ENCODE assay signal across 14 mouse cellular contexts in genomic region chr2:28881275-28881674, GRCm38 (mm10). TPM values are rescaled to one million over a fixed set of nuclear protein-coding genes. Genes with fewer than 3 reads are reported as not detected.
DNase-seq lines count a peak whose midpoint lies in the region.
"Had no signal": no experiment of that assay in that cellular context is flagged by ENCODE, and none has a peak within 500 bp of the region (broad histone marks: within the 10 kb centered on the region; RNA-seq: fewer than 3 reads in every experiment).

No protein-coding gene starts in this region.

- intact Hi-C loops in heart, postnatal 14 days (cut with DNase I): no loop called here

- peak; percentile 17 for DNase-seq in adrenal gland, postnatal 14 days
- DNase-seq in adrenal gland, adult 2 months: no peak
- peak; percentile 10 to 17 for DNase-seq in heart, postnatal 14 days
- DNase-seq in heart, adult 8-10 months (ENCODE audit: low spot score): no peak
- DNase-seq in lung, postnatal 10 days: peak; percentile 25
- no peak for DNase-seq in lung, postnatal 25 days (ENCODE audit: low spot score)
- DNase-seq in cerebellum, adult 9-11 months: peak; percentile 20
- no peak for DNase-seq in embryo, embryonic 11 days
- DNase-seq: layer of hippocampus, postnatal 36 days; thymus, postnatal 4 days had no signal

RNA-seq across cellular contexts. Expression of gene Barhl1, which starts 35.2 kb away (rescaled TPM):
- 0.26 TPM in 1 of 2 replicates, not detected in the other for total RNA-seq in adrenal gland, postnatal 14 days (2021)
- total RNA-seq in adrenal gland, adult 2 months (2021): not detected
- 0.16 and 0.28 TPM in 2 replicates for polyA plus RNA-seq in adrenal gland, adult 2 months (2012; rRNA removed)
- total RNA-seq in heart, postnatal 14 days (2021): not detected
- total RNA-seq in heart, adult 8-10 months (2022): not detected
- total RNA-seq: gastrocnemius, postnatal 4 days; layer of hippocampus, postnatal 36 days had no signal
- polyA plus RNA-seq: heart, embryonic 14.5 days; limb, embryonic 11.5 days; liver, embryonic 14.5 days had no signal

RNA-seq across cellular contexts. Expression of gene Ddx31, which starts 41.1 kb away (rescaled TPM):
- total RNA-seq in adrenal gland, postnatal 14 days (2021): 7.7 and 9.5 TPM in 2 replicates
- total RNA-seq in adrenal gland, adult 2 months (2021): 10 to 100 TPM; 10.1 to 10.6 TPM
- 3.5 and 6.3 TPM in 2 replicates for polyA plus RNA-seq in adrenal gland, adult 2 months (2012; rRNA removed)
- total RNA-seq in heart, postnatal 14 days (2021): 1 to 10 TPM; 3.4 to 3.8 TPM
- total RNA-seq in heart, adult 8-10 months (2022): 1 to 10 TPM; 3.3 to 4.9 (median 3.8) TPM

RNA-seq across cellular contexts. Expression of gene Gtf3c4, which starts 41.1 kb away (rescaled TPM):
- total RNA-seq in adrenal gland, postnatal 14 days (2021): 28.4 and 30.6 TPM in 2 replicates
- 10 to 100 TPM; 27.5 to 29.6 TPM for total RNA-seq in adrenal gland, adult 2 months (2021)
- polyA plus RNA-seq in adrenal gland, adult 2 months (2012; rRNA removed): 5.9 and 9.6 TPM in 2 replicates
- total RNA-seq in heart, postnatal 14 days (2021): 10 to 100 TPM; 20.3 to 21.8 TPM
- 10 to 100 TPM; 13.5 to 19.8 (median 17.3) TPM for total RNA-seq in heart, adult 8-10 months (2022)

Comparison
In these comparisons a context has a peak if more than half of its experiments do, and no peak if none do; other contexts are left out.
1. DNase-seq: peak in adrenal gland, postnatal 14 days (single experiment), heart, postnatal 14 days (2 of 2), lung, postnatal 10 days (single experiment) and cerebellum, adult 9-11 months (single experiment); none in adrenal gland, adult 2 months (single experiment), heart, adult 8-10 months (single experiment), lung, postnatal 25 days (single experiment) and embryo, embryonic 11 days (single experiment).